Mouse (Mus musculus) embryonic fibroblast, embryonic 13.5 days (primary cell): ENCODE data around the gene Sgms2.

Source experiments
- CTCF ChIP-seq: IDR thresholded peaks from 2 replicates; pipeline ENCODE4 v1.5.1; 2011; ENCODE audit warnings: mild to moderate bottlenecking, control low read depth, low read length, moderate library complexity, borderline replicate concordance; ENCODE audit not compliant: insufficient read depth
- POLR2A ChIP-seq: IDR thresholded peaks from 2 replicates; pipeline ENCODE4 v1.6.1; 2011; ENCODE audit warnings: low read depth, mild to moderate bottlenecking, control low read depth, low read length, moderate library complexity

GRCm38 (mm10) chr3:131363602-131364001 is 127.6 kb downstream of the Sgms2 start:
- TF ChIP-seq CTCF (no peak), POLR2A (no peak)
